Mouse (Mus musculus): ENCODE measurements around the gene Dph2.

DNA sequence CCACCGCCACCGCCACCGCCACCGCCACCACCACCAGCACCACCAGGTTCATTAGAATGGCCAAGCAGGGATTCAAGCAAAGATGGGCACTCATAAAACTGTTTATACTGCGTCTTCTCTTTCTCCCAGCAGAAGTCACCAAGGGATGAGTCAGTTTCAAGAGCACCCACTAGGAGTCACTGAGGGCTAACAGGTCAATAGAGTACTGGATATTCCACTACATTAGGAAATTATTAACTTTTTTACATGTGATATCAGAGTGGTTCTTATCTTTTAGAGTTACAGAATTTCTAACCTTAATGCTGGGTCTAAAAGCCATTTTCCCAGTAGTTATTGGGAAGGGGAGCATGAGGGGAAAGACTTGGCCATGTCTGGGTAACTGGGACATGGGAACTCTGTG is 45.1 kb upstream of the Dph2 start:
- no peak for TF ChIP-seq CTCF (IDR thresholded peaks at IDR 0.05; ENCODE audit: borderline replicate concordance, control insufficient read depth, extremely low read depth, insufficient read depth, low read length, poor library complexity)
- no peak for TF ChIP-seq POLR2A (IDR thresholded peaks at IDR 0.05; ENCODE audit: control insufficient read depth, extremely low read depth, insufficient read depth, low read length, poor library complexity)
